Mouse (Mus musculus): ENCODE measurements around the gene Hopx. TPM values are rescaled to one million over a fixed set of nuclear protein-coding genes. Genes with fewer than 3 reads are reported as not detected.

The Hopx gene
- polyA plus RNA-seq (2016; fragmentation: Nextera tagmentation; extraction: Ambion mirVana): 0.14 TPM in 1 of 2 replicates, not detected in the other

- H3K9me3 ChIP-seq (replicated peaks): no peaks in the 10 kb centered on the region
- peaks cover 93% of the 10 kb centered on the region for H3K27me3 ChIP-seq (ENCODE audit: low read depth, poor library complexity, severe bottlenecking)
- H3K36me3 ChIP-seq: no peaks in the 10 kb centered on the region
- peaks cover 11% of the 10 kb centered on the region for H3K4me1 ChIP-seq
- DNase-seq (ENCODE audit: low spot score): no peak
- WGBS: 50% methylated on average over 33 of the region's 33 CpGs
- H3K4me3 ChIP-seq: no peak within 1 kb of the TSS
- no peak within 1 kb of the TSS for H3K27ac ChIP-seq (replicated peaks)
These were observed at the start of gene Hopx for GRCm38 (mm10) chr5:77114817-77115731. Gene Hopx (minus strand): TSS chr5:77115121.

- H3K27ac ChIP-seq (replicated peaks): no peak overlapping the region
- no peaks in the 10 kb centered on the region for H3K4me1 ChIP-seq
- no peaks in the 10 kb centered on the region for H3K27me3 ChIP-seq (ENCODE audit: low read depth, poor library complexity, severe bottlenecking)
- H3K4me3 ChIP-seq: no peak overlapping the region
- DNase-seq (ENCODE audit: low spot score): no peak
- no peaks in the 10 kb centered on the region for H3K36me3 ChIP-seq
- 85% methylated on average over 7 of the region's 7 CpGs for WGBS
- no peaks in the 10 kb centered on the region for H3K9me3 ChIP-seq (replicated peaks)
These were observed 48.7 kb upstream of the Hopx start for GRCm38 (mm10) chr5:77163597-77163996.

- Histone ChIP-seq H3K27me3 (ENCODE audit: low read depth, poor library complexity, severe bottlenecking) (no peaks in the 10 kb centered on the region), H3K27ac (replicated peaks) (no peak overlapping the region), H3K4me1 (no peaks in the 10 kb centered on the region), H3K36me3 (no peaks in the 10 kb centered on the region), H3K9me3 (replicated peaks) (no peaks in the 10 kb centered on the region), H3K4me3 (no peak overlapping the region)
- DNase-seq (ENCODE audit: low spot score): no peak
- WGBS: 94% methylated on average over 3 of the region's 3 CpGs
These were observed 47.6 kb upstream of the Hopx start for GRCm38 (mm10) chr5:77162566-77162965.

GRCm38 (mm10) chr5:77157777-77158540 lies 43.0 kb upstream of the Hopx start:
- DNase-seq (ENCODE audit: low spot score): no peak
- no peaks in the 10 kb centered on the region for H3K4me1 ChIP-seq
- H3K4me3 ChIP-seq: no peak overlapping the region
- H3K27ac ChIP-seq (replicated peaks): no peak overlapping the region
- 48% methylated on average over 14 of the region's 14 CpGs for WGBS
- no peaks in the 10 kb centered on the region for H3K9me3 ChIP-seq (replicated peaks)
- no peaks in the 10 kb centered on the region for H3K36me3 ChIP-seq
- no peaks in the 10 kb centered on the region for H3K27me3 ChIP-seq (ENCODE audit: low read depth, poor library complexity, severe bottlenecking)

GRCm38 (mm10) chr5:77156938-77157337 lies 42.0 kb upstream of the Hopx start:
- no peak for DNase-seq (ENCODE audit: low spot score)
- H3K36me3 ChIP-seq: no peaks in the 10 kb centered on the region
- H3K9me3 ChIP-seq (replicated peaks): no peaks in the 10 kb centered on the region
- H3K27me3 ChIP-seq (ENCODE audit: low read depth, poor library complexity, severe bottlenecking): no peaks in the 10 kb centered on the region
- H3K27ac ChIP-seq (replicated peaks): no peak overlapping the region
- no peaks in the 10 kb centered on the region for H3K4me1 ChIP-seq
- 84% methylated on average over 5 of the region's 5 CpGs for WGBS
- no peak overlapping the region for H3K4me3 ChIP-seq

GRCm38 (mm10) chr5:77155526-77155925 lies 40.6 kb upstream of the Hopx start:
- H3K27ac ChIP-seq (replicated peaks): no peak overlapping the region
- H3K27me3 ChIP-seq (ENCODE audit: low read depth, poor library complexity, severe bottlenecking): no peaks in the 10 kb centered on the region
- no peaks in the 10 kb centered on the region for H3K36me3 ChIP-seq
- no peaks in the 10 kb centered on the region for H3K4me1 ChIP-seq
- WGBS: 91% methylated on average over 12 of the region's 12 CpGs
- DNase-seq (ENCODE audit: low spot score): no peak
- no peak overlapping the region for H3K4me3 ChIP-seq
- H3K9me3 ChIP-seq (replicated peaks): no peaks in the 10 kb centered on the region

- no peak overlapping the region for H3K27ac ChIP-seq (replicated peaks)
- no peaks in the 10 kb centered on the region for H3K9me3 ChIP-seq (replicated peaks)
- DNase-seq (ENCODE audit: low spot score): no peak
- H3K27me3 ChIP-seq (ENCODE audit: low read depth, poor library complexity, severe bottlenecking): no peaks in the 10 kb centered on the region
- H3K36me3 ChIP-seq: no peaks in the 10 kb centered on the region
- 83% methylated on average over 5 of the region's 5 CpGs for WGBS
- H3K4me1 ChIP-seq: no peaks in the 10 kb centered on the region
- H3K4me3 ChIP-seq: no peak overlapping the region
These were observed 39.9 kb upstream of the Hopx start for GRCm38 (mm10) chr5:77154812-77155211.

- 85% methylated on average over 3 of the region's 3 CpGs for WGBS
- Histone ChIP-seq H3K4me1 (peaks cover 2% of the 10 kb centered on the region; the same call in 1 of the 2 replicates), H3K36me3 (no peaks in the 10 kb centered on the region), H3K9me3 (replicated peaks) (no peaks in the 10 kb centered on the region), H3K27me3 (ENCODE audit: low read depth, poor library complexity, severe bottlenecking) (no peaks in the 10 kb centered on the region), H3K4me3 (no peak overlapping the region), H3K27ac (replicated peaks) (no peak overlapping the region)
- no peak for DNase-seq (ENCODE audit: low spot score)
These were observed 36.8 kb upstream of the Hopx start for GRCm38 (mm10) chr5:77151738-77152137.

- H3K27ac ChIP-seq (replicated peaks): no peak overlapping the region
- no peaks in the 10 kb centered on the region for H3K9me3 ChIP-seq (replicated peaks)
- 89% methylated on average over 7 of the region's 7 CpGs for WGBS
- H3K4me3 ChIP-seq: no peak overlapping the region
- peaks cover 5% of the 10 kb centered on the region; the same call in 1 of the 2 replicates for H3K4me1 ChIP-seq
- no peaks in the 10 kb centered on the region for H3K27me3 ChIP-seq (ENCODE audit: low read depth, poor library complexity, severe bottlenecking)
- no peaks in the 10 kb centered on the region for H3K36me3 ChIP-seq
- no peak for DNase-seq (ENCODE audit: low spot score)
These were observed 36.2 kb upstream of the Hopx start for GRCm38 (mm10) chr5:77151075-77151474.

GRCm38 (mm10) chr5:77148021-77148621 lies 33.2 kb upstream of the Hopx start:
- DNase-seq (ENCODE audit: low spot score): no peak
- whole genome bisulfite sequencing: 82% methylated on average over 6 of the region's 6 CpGs

GRCm38 (mm10) chr5:77146459-77147170 lies 31.7 kb upstream of the Hopx start:
- Histone ChIP-seq H3K27me3 (ENCODE audit: low read depth, poor library complexity, severe bottlenecking) (no peaks in the 10 kb centered on the region), H3K9me3 (replicated peaks) (no peaks in the 10 kb centered on the region), H3K4me3 (no peak overlapping the region), H3K36me3 (no peaks in the 10 kb centered on the region), H3K27ac (replicated peaks) (no peak overlapping the region), H3K4me1 (peaks cover 10% of the 10 kb centered on the region)
- no peak for DNase-seq (ENCODE audit: low spot score)
- 44% methylated on average over 4 of the region's 4 CpGs for WGBS

More at GRCm38 (mm10) chr5:77148021-77148621, 33.2 kb upstream of the Hopx start:
- H3K36me3 ChIP-seq: no peaks in the 10 kb centered on the region
- H3K9me3 ChIP-seq (replicated peaks): no peaks in the 10 kb centered on the region
- no peak overlapping the region for H3K4me3 ChIP-seq
- H3K27ac ChIP-seq (replicated peaks): no peak overlapping the region
- H3K27me3 ChIP-seq (ENCODE audit: low read depth, poor library complexity, severe bottlenecking): no peaks in the 10 kb centered on the region
- peaks cover 10% of the 10 kb centered on the region for H3K4me1 ChIP-seq

GRCm38 (mm10) chr5:77144647-77145046 lies 29.7 kb upstream of the Hopx start:
- H3K9me3 ChIP-seq (replicated peaks): no peaks in the 10 kb centered on the region
- no peaks in the 10 kb centered on the region for H3K27me3 ChIP-seq (ENCODE audit: low read depth, poor library complexity, severe bottlenecking)
- peaks cover 14% of the 10 kb centered on the region for H3K4me1 ChIP-seq
- no peak overlapping the region for H3K4me3 ChIP-seq
- no peaks in the 10 kb centered on the region for H3K36me3 ChIP-seq
- 76% methylated on average over 5 of the region's 5 CpGs for WGBS
- DNase-seq (ENCODE audit: low spot score): no peak
- H3K27ac ChIP-seq (replicated peaks): no peak overlapping the region
